Mouse (Mus musculus): ENCODE data around the gene Actn1. TPM values are rescaled to one million over a fixed set of nuclear protein-coding genes. Genes with fewer than 3 reads are reported as not detected.
"Not testable (repeated sequence)": the region's sequence is repeated elsewhere in the genome, so short reads cannot be mapped to it uniquely, and the experiment has no call there.

The Actn1 gene
- polyA plus RNA-seq (2012; ENCODE audit: insufficient read depth, insufficient read length, missing spikeins) = 2.9 and 3.3 TPM in 2 replicates

DNA sequence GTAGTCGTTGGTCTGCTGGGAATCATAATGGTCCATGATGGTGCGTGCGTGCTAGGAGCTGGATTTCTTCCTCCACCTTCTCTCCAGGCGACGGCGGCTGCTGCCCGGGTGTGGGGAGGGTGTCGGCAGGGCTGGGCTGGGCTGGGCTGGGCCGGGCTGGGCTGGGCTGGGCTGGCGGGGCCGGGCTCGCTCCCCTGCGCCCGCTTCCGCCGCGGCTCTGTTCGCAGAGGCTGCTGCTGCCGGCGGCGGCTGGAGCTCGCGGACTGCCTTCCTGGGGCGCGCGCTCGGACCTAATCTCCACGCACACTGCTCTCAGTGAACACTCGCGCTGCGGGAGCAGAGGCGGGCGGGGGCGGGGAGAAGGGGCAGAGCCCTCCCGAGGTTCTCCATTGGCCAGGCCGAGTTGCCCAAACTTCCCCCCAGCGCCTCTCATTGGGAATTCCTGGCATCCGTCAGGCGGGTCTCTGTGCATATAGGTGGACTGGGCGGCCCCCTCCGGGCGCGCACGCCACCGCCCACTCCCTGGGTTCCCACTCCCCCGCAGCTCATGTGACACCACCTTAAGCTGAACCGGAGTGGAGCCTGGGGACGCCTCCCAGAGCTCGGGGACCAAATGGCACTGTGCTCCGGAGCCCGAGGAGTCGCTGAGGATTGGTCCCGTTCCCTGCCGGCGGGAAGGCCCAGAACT, at the start of gene Actn1:
Gene Actn1 (minus strand): TSS at position 316 of the 688 bp plus-strand sequence.
- H3K27ac ChIP-seq (replicated peaks; ENCODE audit: low read depth, low read length) = peak within 1 kb of the TSS; percentile 56
- peak within 1 kb of the TSS; percentile 71 for H3K4me3 ChIP-seq (ENCODE audit: insufficient read depth, low read depth, low read length)
- no peaks in the 10 kb centered on the region; the same call in 1 of the 2 replicates for H3K4me1 ChIP-seq (ENCODE audit: control insufficient read depth, insufficient read depth, insufficient read length, low read length)

DNA sequence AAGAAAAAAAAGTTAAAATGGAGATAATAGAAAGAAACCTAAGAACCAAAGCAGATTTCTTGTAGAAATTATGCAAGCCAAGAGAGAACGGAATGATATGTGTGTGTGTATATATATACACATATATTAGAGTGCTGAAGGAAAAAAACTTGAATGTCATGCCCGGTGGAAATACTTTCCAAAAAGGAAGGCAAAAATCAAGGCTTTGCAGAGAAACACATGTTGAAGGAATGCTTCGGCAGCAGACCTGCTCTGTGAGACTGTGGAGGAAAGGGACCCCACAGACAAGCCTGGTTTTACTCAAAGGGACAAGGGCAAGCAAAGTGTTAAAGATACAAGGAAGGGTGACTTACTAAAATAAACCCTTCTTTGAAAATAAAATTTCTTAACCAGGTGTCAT, 47.4 kb upstream of the Actn1 start:
- Histone ChIP-seq H3K4me1 (ENCODE audit: control insufficient read depth, insufficient read depth, insufficient read length, low read length) (no peaks in the 10 kb centered on the region), H3K4me3 (ENCODE audit: insufficient read depth, low read depth, low read length) (no peak overlapping the region)

DNA sequence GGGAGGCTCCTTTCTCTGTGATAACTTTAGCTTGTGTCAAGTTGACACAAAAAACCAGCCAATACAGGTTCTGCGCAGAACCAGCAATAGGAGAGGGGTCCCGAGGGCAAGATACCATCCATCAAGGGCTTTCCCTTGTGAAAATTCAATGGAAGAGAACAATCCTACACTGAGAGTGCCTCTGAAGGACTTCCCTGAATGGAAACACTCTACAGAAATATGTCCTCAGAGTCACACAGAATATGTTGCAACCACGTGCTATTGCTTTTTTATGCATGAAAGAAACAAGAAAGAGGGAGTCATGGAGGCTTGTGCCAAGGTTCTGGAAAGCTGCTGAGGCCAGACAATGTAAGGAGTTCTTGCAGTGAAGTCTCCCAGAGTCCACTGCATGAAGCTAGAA, 44.3 kb upstream of the Actn1 start:
- Histone ChIP-seq H3K27ac (replicated peaks; ENCODE audit: low read depth, low read length) (no peak overlapping the region), H3K4me1 (ENCODE audit: control insufficient read depth, insufficient read depth, insufficient read length, low read length) (no peaks in the 10 kb centered on the region)

More for the DNA sequence above, 47.4 kb upstream of the Actn1 start:
- no peak overlapping the region for H3K27ac ChIP-seq (replicated peaks; ENCODE audit: low read depth, low read length)

GRCm38 (mm10) chr12:80300833-80301456, 40.8 kb upstream of the Actn1 start:
- no peak overlapping the region for H3K27ac ChIP-seq (replicated peaks; ENCODE audit: low read depth, low read length)
- H3K4me3 ChIP-seq (ENCODE audit: insufficient read depth, low read depth, low read length) = no peak overlapping the region
- H3K4me1 ChIP-seq (ENCODE audit: control insufficient read depth, insufficient read depth, insufficient read length, low read length) = no peaks in the 10 kb centered on the region

More for the DNA sequence above, 44.3 kb upstream of the Actn1 start:
- no peak overlapping the region for H3K4me3 ChIP-seq (ENCODE audit: insufficient read depth, low read depth, low read length)

- no peak overlapping the region for H3K4me3 ChIP-seq (ENCODE audit: insufficient read depth, low read depth, low read length)
- H3K27ac ChIP-seq (replicated peaks; ENCODE audit: low read depth, low read length) = no peak overlapping the region
- H3K4me1 ChIP-seq (ENCODE audit: control insufficient read depth, insufficient read depth, insufficient read length, low read length) = no peaks in the 10 kb centered on the region
These were observed 38.5 kb upstream of the Actn1 start for GRCm38 (mm10) chr12:80298714-80299113.

- no peaks in the 10 kb centered on the region for H3K4me1 ChIP-seq (ENCODE audit: control insufficient read depth, insufficient read depth, insufficient read length, low read length)
- no peak overlapping the region for H3K27ac ChIP-seq (replicated peaks; ENCODE audit: low read depth, low read length)
- no peak overlapping the region for H3K4me3 ChIP-seq (ENCODE audit: insufficient read depth, low read depth, low read length)
These were observed 31.8 kb upstream of the Actn1 start for GRCm38 (mm10) chr12:80291895-80292435.

- no peak overlapping the region for H3K27ac ChIP-seq (replicated peaks; ENCODE audit: low read depth, low read length)
- H3K4me1 ChIP-seq (ENCODE audit: control insufficient read depth, insufficient read depth, insufficient read length, low read length) = no peaks in the 10 kb centered on the region
These were observed 30.8 kb upstream of the Actn1 start for GRCm38 (mm10) chr12:80290964-80291363.

GRCm38 (mm10) chr12:80290483-80290882, 30.3 kb upstream of the Actn1 start:
- Histone ChIP-seq H3K4me1 (ENCODE audit: control insufficient read depth, insufficient read depth, insufficient read length, low read length) (no peaks in the 10 kb centered on the region), H3K27ac (replicated peaks; ENCODE audit: low read depth, low read length) (no peak overlapping the region), H3K4me3 (ENCODE audit: insufficient read depth, low read depth, low read length) (no peak overlapping the region)

More at GRCm38 (mm10) chr12:80290964-80291363, 30.8 kb upstream of the Actn1 start:
- no peak overlapping the region for H3K4me3 ChIP-seq (ENCODE audit: insufficient read depth, low read depth, low read length)

- no peak overlapping the region for H3K27ac ChIP-seq (replicated peaks; ENCODE audit: low read depth, low read length)
- H3K4me1 ChIP-seq (ENCODE audit: control insufficient read depth, insufficient read depth, insufficient read length, low read length) = no peaks in the 10 kb centered on the region
- no peak overlapping the region for H3K4me3 ChIP-seq (ENCODE audit: insufficient read depth, low read depth, low read length)
These were observed 29.6 kb upstream of the Actn1 start for GRCm38 (mm10) chr12:80289722-80290121.

- Histone ChIP-seq H3K4me3 (ENCODE audit: insufficient read depth, low read depth, low read length) (no peak overlapping the region), H3K27ac (replicated peaks; ENCODE audit: low read depth, low read length) (no peak overlapping the region), H3K4me1 (ENCODE audit: control insufficient read depth, insufficient read depth, insufficient read length, low read length) (no peaks in the 10 kb centered on the region)
These were observed 25.7 kb upstream of the Actn1 start for GRCm38 (mm10) chr12:80285890-80286289.

DNA sequence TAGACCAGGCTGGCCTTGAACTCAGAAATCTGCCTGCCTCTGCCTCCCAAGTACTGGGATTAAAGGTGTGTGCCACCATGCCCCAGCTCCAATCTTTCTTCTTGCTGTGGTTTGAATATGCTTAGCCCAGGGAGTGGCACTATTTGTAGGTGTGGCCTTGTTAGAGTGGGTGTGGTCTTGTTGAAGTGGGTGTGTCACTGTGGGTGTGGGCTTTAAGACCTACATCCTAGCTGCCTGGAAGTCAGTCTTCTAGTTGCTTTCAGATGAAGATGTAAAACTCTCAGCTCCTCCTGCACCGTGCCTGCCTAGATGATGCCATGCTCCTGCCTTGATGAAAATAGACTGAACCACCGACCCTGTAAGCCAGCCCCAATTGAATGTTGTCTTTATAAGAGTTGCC, 24.1 kb upstream of the Actn1 start:
- not testable (repeated sequence) for H3K4me1 ChIP-seq (ENCODE audit: control insufficient read depth, insufficient read depth, insufficient read length, low read length); H3K27ac ChIP-seq (replicated peaks; ENCODE audit: low read depth, low read length); H3K4me3 ChIP-seq (ENCODE audit: insufficient read depth, low read depth, low read length)

- H3K27ac ChIP-seq (replicated peaks; ENCODE audit: low read depth, low read length) = no peak overlapping the region
- no peak overlapping the region for H3K4me3 ChIP-seq (ENCODE audit: insufficient read depth, low read depth, low read length)
- H3K4me1 ChIP-seq (ENCODE audit: control insufficient read depth, insufficient read depth, insufficient read length, low read length) = no peaks in the 10 kb centered on the region
These were observed 18.7 kb upstream of the Actn1 start for GRCm38 (mm10) chr12:80278866-80279265.

GRCm38 (mm10) chr12:80277428-80277827, 17.3 kb upstream of the Actn1 start:
- H3K27ac ChIP-seq (replicated peaks; ENCODE audit: low read depth, low read length) = no peak overlapping the region
- H3K4me1 ChIP-seq (ENCODE audit: control insufficient read depth, insufficient read depth, insufficient read length, low read length) = no peaks in the 10 kb centered on the region
- no peak overlapping the region for H3K4me3 ChIP-seq (ENCODE audit: insufficient read depth, low read depth, low read length)

DNA sequence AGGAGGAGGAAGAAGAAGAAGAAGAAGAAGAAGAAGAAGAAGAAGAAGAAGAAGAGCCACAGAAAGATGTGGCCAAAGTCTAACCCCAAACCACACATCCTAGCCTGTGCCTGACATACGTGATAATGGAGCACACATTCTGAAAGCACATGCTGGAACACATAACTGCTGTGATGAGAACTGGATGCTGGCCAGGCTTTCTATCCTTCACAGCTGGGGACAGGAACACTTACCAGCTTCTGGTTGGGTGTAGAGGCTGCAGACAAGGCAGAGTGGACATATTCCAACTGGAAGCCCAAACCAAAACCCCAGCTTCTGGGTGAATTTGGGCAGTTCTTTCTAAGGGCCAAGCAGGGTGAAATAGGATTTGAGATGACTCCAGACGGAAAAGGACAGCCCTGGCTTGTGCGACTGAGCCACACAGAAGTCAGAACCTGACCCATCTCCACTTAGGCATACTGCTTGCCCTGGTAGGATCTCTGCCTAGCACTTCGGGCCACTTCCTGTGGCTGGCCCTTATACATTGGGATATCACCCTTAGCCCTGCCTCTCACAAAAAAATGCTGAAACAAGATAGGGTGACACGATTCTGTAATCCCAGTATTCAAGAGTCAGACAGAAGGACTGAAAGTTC, 15.1 kb upstream of the Actn1 start:
- no peaks in the 10 kb centered on the region for H3K4me1 ChIP-seq (ENCODE audit: control insufficient read depth, insufficient read depth, insufficient read length, low read length)
- H3K4me3 ChIP-seq (ENCODE audit: insufficient read depth, low read depth, low read length) = no peak overlapping the region
- no peak overlapping the region for H3K27ac ChIP-seq (replicated peaks; ENCODE audit: low read depth, low read length)

DNA sequence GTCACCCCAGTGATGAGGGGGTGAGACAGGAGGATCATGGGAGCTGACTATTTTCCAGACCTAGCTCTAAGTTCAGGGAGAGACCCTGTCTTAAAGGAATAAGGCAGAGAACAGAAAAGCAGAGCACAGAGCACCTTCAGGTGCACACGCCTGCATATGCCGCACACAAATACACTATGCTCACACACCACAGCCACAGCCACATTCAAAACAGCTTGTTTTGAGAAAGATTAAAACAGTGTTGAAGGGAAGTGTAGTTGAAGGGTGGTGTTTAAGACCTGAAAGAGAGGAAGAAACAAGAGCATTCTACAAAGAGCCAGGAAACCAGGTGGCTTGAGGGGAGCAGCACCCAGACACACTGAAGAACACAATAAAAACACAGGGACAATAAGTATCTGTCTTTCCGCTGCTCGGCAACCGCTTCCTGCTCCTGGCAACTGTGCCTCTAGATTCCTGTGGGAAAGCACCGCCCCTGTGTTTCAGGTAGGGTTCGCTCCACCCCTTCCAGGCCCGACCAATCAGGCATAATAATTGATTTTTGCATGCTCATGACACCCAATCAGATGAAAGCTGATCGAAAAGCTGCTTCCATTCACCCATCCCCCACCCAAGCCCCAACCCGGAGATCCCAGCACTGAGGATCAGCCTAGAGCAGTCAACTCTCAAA, 13.0 kb upstream of the Actn1 start:
- H3K4me3 ChIP-seq (ENCODE audit: insufficient read depth, low read depth, low read length) = no peak overlapping the region
- H3K4me1 ChIP-seq (ENCODE audit: control insufficient read depth, insufficient read depth, insufficient read length, low read length) = no peaks in the 10 kb centered on the region
- H3K27ac ChIP-seq (replicated peaks; ENCODE audit: low read depth, low read length) = no peak overlapping the region
